Mouse (Mus musculus): Measurements from ENCODE around the gene Fam228b. TPM values are rescaled to one million over a fixed set of nuclear protein-coding genes. Genes with fewer than 3 reads are reported as not detected.
A peak's percentile ranks its signal among the peaks of the same experiment; 100 is the strongest.
"Not testable (repeated sequence)": the region's sequence is repeated elsewhere in the genome, so short reads cannot be mapped to it uniquely, and the experiment has no call there.

Fam228b gene
- polyA plus RNA-seq (2017; shearing (Covaris generic)) = 1 to 10 TPM in 1 of 2 experiments, not detected in 1; 1.3 TPM

GRCm38 (mm10) chr12:4768492-4769332, at the start of gene Fam228b, which contains the start of gene Pfn4:
TSS of gene Fam228b (minus strand) at chr12:4769267.
TSS of gene Pfn4 (plus strand) at chr12:4769022.
- peak; percentile 99 for ATAC-seq

GRCm38 (mm10) chr12:4817361-4818101, 48.5 kb upstream of the Fam228b start, which contains the start of gene Sf3b6:
TSS of gene Sf3b6 (plus strand) at chr12:4817544.
- ATAC-seq = peak; percentile 99

- ATAC-seq = peak; percentile 30
These were observed 47.8 kb upstream of the Fam228b start for GRCm38 (mm10) chr12:4816680-4817360.

- ATAC-seq = no peak
These were observed 44.6 kb upstream of the Fam228b start for GRCm38 (mm10) chr12:4813636-4814035.

GRCm38 (mm10) chr12:4811705-4812104, 42.6 kb upstream of the Fam228b start:
- ATAC-seq = no peak

GRCm38 (mm10) chr12:4811036-4811435, 42.0 kb upstream of the Fam228b start:
- ATAC-seq = no peak

GRCm38 (mm10) chr12:4797471-4797870, 28.4 kb upstream of the Fam228b start:
- not testable (repeated sequence) for ATAC-seq

- no peak for ATAC-seq
These were observed 24.7 kb upstream of the Fam228b start for GRCm38 (mm10) chr12:4793718-4794117.

GRCm38 (mm10) chr12:4788128-4788527, 19.1 kb upstream of the Fam228b start:
- ATAC-seq = not testable (repeated sequence)

- no peak for ATAC-seq
These were observed 15.4 kb upstream of the Fam228b start for GRCm38 (mm10) chr12:4784466-4784865.

GRCm38 (mm10) chr12:4783598-4783997, 14.5 kb upstream of the Fam228b start:
- no peak for ATAC-seq

GRCm38 (mm10) chr12:4781725-4782404, 12.8 kb upstream of the Fam228b start:
- ATAC-seq = not testable (repeated sequence)

- no peak for ATAC-seq
These were observed 12.2 kb upstream of the Fam228b start for GRCm38 (mm10) chr12:4781270-4781669.

GRCm38 (mm10) chr12:4780245-4780644, 11.2 kb upstream of the Fam228b start:
- no peak for ATAC-seq

GRCm38 (mm10) chr12:4777734-4778133, 8.7 kb upstream of the Fam228b start:
- ATAC-seq = no peak

GRCm38 (mm10) chr12:4775588-4775949, 6.5 kb upstream of the Fam228b start:
- no peak for ATAC-seq

- no peak for ATAC-seq
These were observed 6.0 kb upstream of the Fam228b start for GRCm38 (mm10) chr12:4774895-4775587.

- ATAC-seq = peak; percentile 10
These were observed 261 bp upstream of the Fam228b start for GRCm38 (mm10) chr12:4769333-4769723.

GRCm38 (mm10) chr12:4757060-4757459, 12.0 kb downstream of the Fam228b start:
- no peak for ATAC-seq

GRCm38 (mm10) chr12:4754451-4754850, 14.6 kb downstream of the Fam228b start:
- ATAC-seq = not testable (repeated sequence)

- no peak for ATAC-seq
These were observed 24.6 kb downstream of the Fam228b start for GRCm38 (mm10) chr12:4744486-4744885.

GRCm38 (mm10) chr12:4742183-4742582, 26.9 kb downstream of the Fam228b start:
- no peak for ATAC-seq

Data from CD4-positive, CD25-positive, alpha-beta regulatory T cell, adult 4 months (primary cell).